Mouse (Mus musculus): ENCODE measurements at regions not wholly inside any gene's neighbourhood (a gene's known extent, or its start where the extent isn't known, plus 50 kb on each side); places are given as distances from the start of the nearest gene placed in this dataset.

GRCm38 (mm10) chr13:33570836-33571235 lies 86.2 kb downstream of the Serpinb9g start:
- TF ChIP-seq EP300 (IDR thresholded peaks at IDR 0.05) (no peak), CTCF (IDR thresholded peaks at IDR 0.05) (no peak)

All from lung, postnatal 0 days (tissue).